8 mouse cellular contexts compared by ENCODE assay signal in genomic region chr14:20708239-20708638, GRCm38 (mm10). TPM values are rescaled to one million over a fixed set of nuclear protein-coding genes. Genes with fewer than 3 reads are reported as not detected.
DNase-seq lines count a peak whose midpoint lies in the region; ATAC-seq lines count a peak whose summit lies in the region.

No protein-coding gene starts in this region.

- H3K4me1 ChIP-seq in neural tube, embryonic 11.5 days (ENCODE audit: control insufficient read depth, insufficient read depth, low read length), result peaks cover 10% of the 10 kb centered on the region
- no peaks in the 10 kb centered on the region; the same call in 1 of the 2 replicates for H3K4me1 ChIP-seq in embryonic facial prominence, embryonic 11.5 days (ENCODE audit: control insufficient read depth, insufficient read depth, low read length)
- H3K4me1 ChIP-seq in limb, embryonic 11.5 days (ENCODE audit: control insufficient read depth, insufficient read depth, low read length), result peaks cover 13% of the 10 kb centered on the region

- 15% methylated on average over 10 of the region's 10 CpGs for WGBS in neural tube, embryonic 11.5 days
- 12% methylated on average over 10 of the region's 10 CpGs for WGBS in embryonic facial prominence, embryonic 11.5 days
- 13% methylated on average over 10 of the region's 10 CpGs for WGBS in limb, embryonic 11.5 days

- peaks cover 8% of the 10 kb centered on the region for H3K36me3 ChIP-seq in neural tube, embryonic 11.5 days (ENCODE audit: control insufficient read depth, insufficient read depth, low read length)
- peaks cover 7% of the 10 kb centered on the region for H3K36me3 ChIP-seq in embryonic facial prominence, embryonic 11.5 days (replicated peaks; ENCODE audit: control insufficient read depth, insufficient read depth, low read depth, low read length)
- H3K36me3 ChIP-seq in limb, embryonic 11.5 days (ENCODE audit: control insufficient read depth, insufficient read depth, low read length), result peaks cover 8% of the 10 kb centered on the region; the same call in 1 of the 2 replicates
- peaks cover 10% of the 10 kb centered on the region for H3K36me3 ChIP-seq in splenic B cell, adult 2 months (ENCODE audit: control insufficient read depth, insufficient read depth, low read length, poor library complexity, severe bottlenecking)

- H3K4me2 ChIP-seq in neural tube, embryonic 11.5 days (ENCODE audit: low read depth), result peak overlapping the region; percentile 44
- H3K4me2 ChIP-seq in embryonic facial prominence, embryonic 11.5 days (ENCODE audit: low read depth, low read length), result peak overlapping the region; percentile 65
- peak overlapping the region; percentile 72 for H3K4me2 ChIP-seq in limb, embryonic 11.5 days (ENCODE audit: low read depth, severe bottlenecking)

- H3K27ac ChIP-seq in neural tube, embryonic 11.5 days (ENCODE audit: low read depth, low read length), result no peak overlapping the region
- no peak overlapping the region for H3K27ac ChIP-seq in embryonic facial prominence, embryonic 11.5 days (replicated peaks; ENCODE audit: low read depth, low read length)
- H3K27ac ChIP-seq in limb, embryonic 11.5 days (replicated peaks; ENCODE audit: low read depth, low read length), result no peak overlapping the region

- H3K9me3 ChIP-seq in neural tube, embryonic 11.5 days (ENCODE audit: control insufficient read depth, low read length), result no peaks in the 10 kb centered on the region
- H3K9me3 ChIP-seq in embryonic facial prominence, embryonic 11.5 days (replicated peaks; ENCODE audit: control insufficient read depth, low read length), result no peaks in the 10 kb centered on the region
- H3K9me3 ChIP-seq in limb, embryonic 11.5 days (ENCODE audit: control insufficient read depth, low read length), result no peaks in the 10 kb centered on the region

- DNase-seq in neural tube, embryonic 11.5 days (ENCODE audit: low spot score), result no peak
- no peak for DNase-seq in neural tube, embryonic 10.5 days (ENCODE audit: extremely low spot score, low spot score)
- no peak for DNase-seq in embryonic facial prominence, embryonic 11.5 days (ENCODE audit: low spot score)
- no peak for DNase-seq in limb, embryonic 11.5 days (ENCODE audit: low spot score)
- DNase-seq in splenic B cell, adult 2 months (ENCODE audit: low read depth, low spot score), result peak; percentile 16
- DNase-seq in urinary bladder, adult 18-20 months (ENCODE audit: low spot score in 2 of 2), result no peak
- no peak for DNase-seq in kidney, postnatal 25 days
- DNase-seq in right cerebral cortex, postnatal 10 days (ENCODE audit: low spot score in 2 of 2), result no peak

- H3K27me3 ChIP-seq in neural tube, embryonic 11.5 days (ENCODE audit: control insufficient read depth, insufficient read depth, low read length), result no peaks in the 10 kb centered on the region
- no peaks in the 10 kb centered on the region for H3K27me3 ChIP-seq in embryonic facial prominence, embryonic 11.5 days (ENCODE audit: control insufficient read depth, insufficient read depth, low read length)
- H3K27me3 ChIP-seq in limb, embryonic 11.5 days (ENCODE audit: control insufficient read depth, insufficient read depth, low read length), result no peaks in the 10 kb centered on the region
- H3K27me3 ChIP-seq in splenic B cell, adult 2 months (ENCODE audit: control insufficient read depth, insufficient read depth, low read length, poor library complexity, severe bottlenecking), result no peaks in the 10 kb centered on the region

- H3K9ac ChIP-seq in neural tube, embryonic 11.5 days (ENCODE audit: low read length), result peak overlapping the region; percentile 89
- H3K9ac ChIP-seq in embryonic facial prominence, embryonic 11.5 days (replicated peaks; ENCODE audit: low read length), result peak overlapping the region; percentile 93
- H3K9ac ChIP-seq in limb, embryonic 11.5 days (ENCODE audit: low read length), result peak overlapping the region; percentile 90

- no peak for ATAC-seq in neural tube, embryonic 11.5 days (ENCODE audit: insufficient read depth, low FRiP score, low TSS enrichment)
- no peak for ATAC-seq in embryonic facial prominence, embryonic 11.5 days (replicated peaks; ENCODE audit: insufficient number of reproducible peaks, low FRiP score, low TSS enrichment, low read depth)
- ATAC-seq in limb, embryonic 11.5 days (ENCODE audit: insufficient number of reproducible peaks, low FRiP score, low TSS enrichment, low read depth), result no peak

- H3K4me3 ChIP-seq in neural tube, embryonic 11.5 days (ENCODE audit: low read depth, low read length), result peak overlapping the region; percentile 90
- H3K4me3 ChIP-seq in embryonic facial prominence, embryonic 11.5 days (ENCODE audit: low read depth, low read length), result peak overlapping the region; percentile 94
- H3K4me3 ChIP-seq in limb, embryonic 11.5 days (ENCODE audit: low read depth, low read length), result peak overlapping the region; percentile 97

RNA-seq across cellular contexts. Expression of gene Zswim8, which starts 0.9 kb away (rescaled TPM):
- polyA plus RNA-seq in neural tube, embryonic 11.5 days (2014; fragmentation: Nextera tagmentation; extraction: Ambion mirVana), result 30.2 and 36.0 TPM in 2 replicates
- polyA plus RNA-seq in embryonic facial prominence, embryonic 11.5 days (2014; fragmentation: Nextera tagmentation; extraction: Ambion mirVana), result 21.6 and 24.3 TPM in 2 replicates
- polyA plus RNA-seq in limb, embryonic 11.5 days (2014; fragmentation: Nextera tagmentation; extraction: Ambion mirVana), result 27.2 and 28.0 TPM in 2 replicates

RNA-seq across cellular contexts. Expression of gene Chchd1, which starts 5.4 kb away (rescaled TPM):
- 212 and 214 TPM in 2 replicates for polyA plus RNA-seq in neural tube, embryonic 11.5 days (2014; fragmentation: Nextera tagmentation; extraction: Ambion mirVana)
- polyA plus RNA-seq in embryonic facial prominence, embryonic 11.5 days (2014; fragmentation: Nextera tagmentation; extraction: Ambion mirVana), result 254 and 257 TPM in 2 replicates
- 254 and 255 TPM in 2 replicates for polyA plus RNA-seq in limb, embryonic 11.5 days (2014; fragmentation: Nextera tagmentation; extraction: Ambion mirVana)

RNA-seq across cellular contexts. Expression of gene Fut11, which starts 13.5 kb away (rescaled TPM):
- 22.6 and 23.1 TPM in 2 replicates for polyA plus RNA-seq in neural tube, embryonic 11.5 days (2014; fragmentation: Nextera tagmentation; extraction: Ambion mirVana)
- polyA plus RNA-seq in embryonic facial prominence, embryonic 11.5 days (2014; fragmentation: Nextera tagmentation; extraction: Ambion mirVana), result 19.9 and 21.0 TPM in 2 replicates
- polyA plus RNA-seq in limb, embryonic 11.5 days (2014; fragmentation: Nextera tagmentation; extraction: Ambion mirVana), result 18.3 and 18.8 TPM in 2 replicates

RNA-seq across cellular contexts. Expression of gene Ndst2, which starts 26.1 kb away (rescaled TPM):
- 23.0 and 24.4 TPM in 2 replicates for polyA plus RNA-seq in neural tube, embryonic 11.5 days (2014; fragmentation: Nextera tagmentation; extraction: Ambion mirVana)
- 23.3 and 24.5 TPM in 2 replicates for polyA plus RNA-seq in embryonic facial prominence, embryonic 11.5 days (2014; fragmentation: Nextera tagmentation; extraction: Ambion mirVana)
- polyA plus RNA-seq in limb, embryonic 11.5 days (2014; fragmentation: Nextera tagmentation; extraction: Ambion mirVana), result 25.6 and 33.4 TPM in 2 replicates

RNA-seq across cellular contexts. Expression of gene Sec24c, which starts 34.1 kb away (rescaled TPM):
- 90.6 and 95.8 TPM in 2 replicates for polyA plus RNA-seq in neural tube, embryonic 11.5 days (2014; fragmentation: Nextera tagmentation; extraction: Ambion mirVana)
- 73.7 and 76.8 TPM in 2 replicates for polyA plus RNA-seq in embryonic facial prominence, embryonic 11.5 days (2014; fragmentation: Nextera tagmentation; extraction: Ambion mirVana)
- polyA plus RNA-seq in limb, embryonic 11.5 days (2014; fragmentation: Nextera tagmentation; extraction: Ambion mirVana), result 81.7 and 95.0 TPM in 2 replicates
